Mouse (Mus musculus): ENCODE data around the gene Cyb5r4.
A peak's percentile ranks its signal among the peaks of the same experiment; 100 is the strongest.
"Not testable (repeated sequence)": the region's sequence is repeated elsewhere in the genome, so short reads cannot be mapped to it uniquely, and the experiment has no call there.

Gene Cyb5r4

GRCm38 (mm10) chr9:87021778-87022523 lies at the start of gene Cyb5r4:
Cyb5r4 (plus strand) TSS chr9:87022014.
- peak; percentile 98 for DNase-seq (ENCODE audit: low read depth, low spot score)

GRCm38 (mm10) chr9:86972471-86972870 lies 49.3 kb upstream of the Cyb5r4 start:
- not testable (repeated sequence) for DNase-seq (ENCODE audit: low read depth, low spot score)

- no peak for DNase-seq (ENCODE audit: low read depth, low spot score)
Observed at GRCm38 (mm10) chr9:86973562-86973961, 48.3 kb upstream of the Cyb5r4 start.

- DNase-seq (ENCODE audit: low read depth, low spot score) = no peak
Observed at GRCm38 (mm10) chr9:86976896-86977295, 44.9 kb upstream of the Cyb5r4 start.

- no peak for DNase-seq (ENCODE audit: low read depth, low spot score)
Observed at GRCm38 (mm10) chr9:86978257-86978907, 43.4 kb upstream of the Cyb5r4 start.

- DNase-seq (ENCODE audit: low read depth, low spot score) = no peak
Observed at GRCm38 (mm10) chr9:86980048-86980447, 41.8 kb upstream of the Cyb5r4 start.

GRCm38 (mm10) chr9:86980942-86981341 lies 40.9 kb upstream of the Cyb5r4 start:
- DNase-seq (ENCODE audit: low read depth, low spot score) = no peak

- DNase-seq (ENCODE audit: low read depth, low spot score) = no peak
Observed at GRCm38 (mm10) chr9:86981551-86981950, 40.3 kb upstream of the Cyb5r4 start.

- no peak for DNase-seq (ENCODE audit: low read depth, low spot score)
Observed at GRCm38 (mm10) chr9:86984583-86984982, 37.2 kb upstream of the Cyb5r4 start.

- DNase-seq (ENCODE audit: low read depth, low spot score) = no peak
Observed at GRCm38 (mm10) chr9:86985105-86985504, 36.7 kb upstream of the Cyb5r4 start.

GRCm38 (mm10) chr9:86986703-86987296 lies 35.0 kb upstream of the Cyb5r4 start:
- peak; percentile 42 for DNase-seq (ENCODE audit: low read depth, low spot score)

GRCm38 (mm10) chr9:86989822-86990221 lies 32.0 kb upstream of the Cyb5r4 start:
- DNase-seq (ENCODE audit: low read depth, low spot score) = no peak

GRCm38 (mm10) chr9:86991758-86992157 lies 30.1 kb upstream of the Cyb5r4 start:
- no peak for DNase-seq (ENCODE audit: low read depth, low spot score)

- no peak for DNase-seq (ENCODE audit: low read depth, low spot score)
Observed at GRCm38 (mm10) chr9:86997046-86997691, 24.6 kb upstream of the Cyb5r4 start.

- no peak for DNase-seq (ENCODE audit: low read depth, low spot score)
Observed at GRCm38 (mm10) chr9:86999956-87000582, 21.7 kb upstream of the Cyb5r4 start.

GRCm38 (mm10) chr9:87004701-87005434 lies 16.9 kb upstream of the Cyb5r4 start:
- DNase-seq (ENCODE audit: low read depth, low spot score) = no peak

- no peak for DNase-seq (ENCODE audit: low read depth, low spot score)
Observed at GRCm38 (mm10) chr9:87005435-87005779, 16.4 kb upstream of the Cyb5r4 start.

- no peak for DNase-seq (ENCODE audit: low read depth, low spot score)
Observed at GRCm38 (mm10) chr9:87008507-87008906, 13.3 kb upstream of the Cyb5r4 start.

GRCm38 (mm10) chr9:87008919-87009318 lies 12.9 kb upstream of the Cyb5r4 start:
- no peak for DNase-seq (ENCODE audit: low read depth, low spot score)

- DNase-seq (ENCODE audit: low read depth, low spot score) = peak; percentile 54
Observed at GRCm38 (mm10) chr9:87015288-87015937, 6.4 kb upstream of the Cyb5r4 start, which contains the start of gene Ripply2. Ripply2 (plus strand) TSS chr9:87015537.

- no peak for DNase-seq (ENCODE audit: low read depth, low spot score)
Observed at GRCm38 (mm10) chr9:87015938-87016294, 5.9 kb upstream of the Cyb5r4 start.

Measured in mesoderm, embryonic 11.5 days (tissue).